Mouse (Mus musculus) CD8-positive naive resting alpha-beta T cell, adult 2 months (primary cell): Measurements from ENCODE around the gene Nin.

Experiments
- DNase-seq, 2 experiments: peaks; one replicate each; pipeline ENCODE4 v3.0.0; 2022; ENCODE audit warnings: low read depth in 2 of 2, low spot score in 2 of 2

The Nin gene

GRCm38 (mm10) chr12:70083737-70084136 is 29.8 kb downstream of the Nin start:
- DNase-seq = no peak

- no peak for DNase-seq
Measured at GRCm38 (mm10) chr12:70082935-70083532, 30.5 kb downstream of the Nin start.

- DNase-seq = no peak
Measured at GRCm38 (mm10) chr12:70082485-70082884, 31.0 kb downstream of the Nin start.

- peak; percentile 11 to 28 for DNase-seq
Measured at GRCm38 (mm10) chr12:70078471-70079025, 35.0 kb downstream of the Nin start.

- DNase-seq = no peak
Measured at GRCm38 (mm10) chr12:70076493-70076892, 37.0 kb downstream of the Nin start.

GRCm38 (mm10) chr12:70075001-70075400 is 38.5 kb downstream of the Nin start:
- DNase-seq = peak; percentile 42 to 56

GRCm38 (mm10) chr12:70070888-70071287 is 42.6 kb downstream of the Nin start:
- DNase-seq = no peak

- DNase-seq = no peak
Measured at GRCm38 (mm10) chr12:70070306-70070705, 43.2 kb downstream of the Nin start.

GRCm38 (mm10) chr12:70068647-70069257 is 44.8 kb downstream of the Nin start:
- DNase-seq = no peak

GRCm38 (mm10) chr12:70067849-70068248 is 45.7 kb downstream of the Nin start:
- no peak for DNase-seq

GRCm38 (mm10) chr12:70062114-70062513 is 51.4 kb downstream of the Nin start:
- DNase-seq = no peak

GRCm38 (mm10) chr12:70058956-70059851 is 54.3 kb downstream of the Nin start:
- DNase-seq = no peak

GRCm38 (mm10) chr12:70050699-70051098 is 62.8 kb downstream of the Nin start:
- no peak for DNase-seq

GRCm38 (mm10) chr12:70048741-70049140 is 64.8 kb downstream of the Nin start:
- no peak for DNase-seq

- DNase-seq = no peak
Measured at GRCm38 (mm10) chr12:70047281-70047680, 66.2 kb downstream of the Nin start.

GRCm38 (mm10) chr12:70044353-70044752 is 69.2 kb downstream of the Nin start:
- DNase-seq = no peak

- no peak for DNase-seq
Measured at GRCm38 (mm10) chr12:70043421-70043820, 70.1 kb downstream of the Nin start.

- DNase-seq = no peak
Measured at GRCm38 (mm10) chr12:70040981-70041380, 72.5 kb downstream of the Nin start.

- no peak for DNase-seq
Measured at GRCm38 (mm10) chr12:70036722-70037305, 76.7 kb downstream of the Nin start.

GRCm38 (mm10) chr12:70026233-70026632 is 87.3 kb downstream of the Nin start:
- no peak for DNase-seq

- no peak for DNase-seq
Measured at GRCm38 (mm10) chr12:70025431-70025830, 88.1 kb downstream of the Nin start.
